Mouse (Mus musculus) bone marrow macrophage, adult 2 months (primary cell): Measurements from ENCODE around the gene Kif1c.

ENCODE experiments used
- CTCF ChIP-seq: IDR thresholded peaks from 2 replicates; pipeline ENCODE4 v1.5.1; 2012; ENCODE audit warnings: low read depth, mild to moderate bottlenecking, low read length, moderate library complexity
- POLR2A ChIP-seq: IDR thresholded peaks from 2 replicates; pipeline ENCODE4 v1.6.1; 2012; ENCODE audit warnings: mild to moderate bottlenecking, low read depth, low read length, borderline replicate concordance

- TF ChIP-seq CTCF (no peak), POLR2A (no peak)
Observed at GRCm38 (mm10) chr11:70663101-70663500, 37.2 kb upstream of the Kif1c start.
